Comparison of ENCODE assay signal across 7 mouse cellular contexts in genomic region chr9:4310706-4311105, GRCm38 (mm10). TPM values are rescaled to one million over a fixed set of nuclear protein-coding genes. Genes with fewer than 3 reads are reported as not detected.
DNase-seq lines count a peak whose midpoint lies in the region; ATAC-seq and TF ChIP-seq lines count a peak whose summit lies in the region.

No protein-coding gene starts in this region.

- H3K36me3 ChIP-seq in C2C12 (ENCODE audit: control insufficient read depth, insufficient read depth): no peaks in the 10 kb centered on the region
- no peaks in the 10 kb centered on the region for H3K36me3 ChIP-seq in forebrain, embryonic 16.5 days (ENCODE audit: control insufficient read depth, insufficient read depth)
- no peaks in the 10 kb centered on the region for H3K36me3 ChIP-seq in macrophage (ENCODE audit: inconsistent target)

- H3K4me3 ChIP-seq in C2C12 (ENCODE audit: insufficient read depth, poor library complexity, severe bottlenecking): peak overlapping the region; percentile 61
- H3K4me3 ChIP-seq in forebrain, embryonic 16.5 days (replicated peaks; ENCODE audit: low read length): peak overlapping the region; percentile 67
- peak overlapping the region; percentile 94 for H3K4me3 ChIP-seq in macrophage (ENCODE audit: inconsistent target)

- DNase-seq in A20 (ENCODE audit: low read depth, low spot score): peak; percentile 79
- DNase-seq in urinary bladder, postnatal 36 days (ENCODE audit: low spot score in 2 of 2): no peak
- no peak for DNase-seq in kidney, adult 9 months
- DNase-seq in spleen, adult 18-20 months: no peak

- peaks cover 13% of the 10 kb centered on the region for H3K4me1 ChIP-seq in forebrain, embryonic 16.5 days (replicated peaks; ENCODE audit: control insufficient read depth, insufficient read depth, low read length)

- 71% methylated on average over 3 of the region's 3 CpGs for WGBS in forebrain, embryonic 16.5 days
- WGBS in macrophage (ENCODE audit: missing documents): 7% methylated on average over 3 of the region's 3 CpGs

- H3K79me3 ChIP-seq in C2C12 (ENCODE audit: low read depth): peaks cover 25% of the 10 kb centered on the region

- H3K4me2 ChIP-seq in forebrain, embryonic 16.5 days (ENCODE audit: low read length): peak overlapping the region; percentile 59

- no peaks in the 10 kb centered on the region for H3K27me3 ChIP-seq in C2C12 (ENCODE audit: control insufficient read depth, insufficient read depth, insufficient read length)
- no peaks in the 10 kb centered on the region for H3K27me3 ChIP-seq in forebrain, embryonic 16.5 days (replicated peaks; ENCODE audit: control insufficient read depth, insufficient read depth, low read length)

- no peak overlapping the region for H3K27ac ChIP-seq in forebrain, embryonic 16.5 days (ENCODE audit: low read length)
- H3K27ac ChIP-seq in macrophage: peak overlapping the region; percentile 74

- H3K9ac ChIP-seq in forebrain, embryonic 16.5 days (replicated peaks; ENCODE audit: low read depth, low read length): peak overlapping the region; percentile 82

- no peak for ATAC-seq in forebrain, embryonic 16.5 days

- H3K79me2 ChIP-seq in C2C12 (ENCODE audit: control insufficient read depth, insufficient read depth) (peaks cover 44% of the 10 kb centered on the region), macrophage (ENCODE audit: inconsistent target) (peaks cover 27% of the 10 kb centered on the region)

- H3ac ChIP-seq in C2C12 (ENCODE audit: control insufficient read depth, insufficient read length, low read depth): no peak overlapping the region

- no peak for TF ChIP-seq CTCF in C2C12 (IDR thresholded peaks at IDR 0.05; ENCODE audit: control insufficient read depth, insufficient read depth, insufficient read length)

- no peaks in the 10 kb centered on the region for H3K9me3 ChIP-seq in forebrain, embryonic 16.5 days (ENCODE audit: control insufficient read depth, low read length)

TF ChIP-seq in C2C12, 6 proteins besides CTCF, POLR2A, EP300 and RAD21:
- TF ChIP-seq MYOG (IDR thresholded peaks at IDR 0.05; ENCODE audit: control insufficient read depth, extremely low read depth, insufficient read length): no peak
- no peak for TF ChIP-seq MAX (IDR thresholded peaks at IDR 0.05)
- TF ChIP-seq MYOD1 (IDR thresholded peaks at IDR 0.05; ENCODE audit: control insufficient read depth, insufficient read length, low read depth): no peak
- TF ChIP-seq CEBPB (IDR thresholded peaks at IDR 0.05; ENCODE audit: low read depth): no peak
- no peak for TF ChIP-seq FOSL1 (IDR thresholded peaks at IDR 0.05; ENCODE audit: insufficient read depth, low read length, poor library complexity, severe bottlenecking)
- no peak for TF ChIP-seq USF1 (IDR thresholded peaks at IDR 0.05; ENCODE audit: low read depth)

RNA-seq across cellular contexts. Expression of gene Kbtbd3, which starts 1.1 kb away (rescaled TPM):
- 0.76 TPM for polyA plus RNA-seq in C2C12 (2012; fragmentation: generic; extraction: Trizol)
- polyA plus RNA-seq in forebrain, embryonic 16.5 days (2015; fragmentation: Nextera tagmentation; extraction: Ambion mirVana): 9.5 and 9.9 TPM in 2 replicates
- 1 to 10 TPM in 16 of 26 experiments, under 1 TPM in 8, not detected in 2; 0.29 to 6.0 (median 2.2) TPM for total RNA-seq in macrophage (2018; cell fraction: chromatin; rRNA removed)
- total RNA-seq in macrophage (2018; cell fraction: cytosol; rRNA removed): 1 to 10 TPM in 23 of 26 experiments, under 1 TPM in 3; 0.57 to 2.9 (median 1.7) TPM
- 1 to 10 TPM in 21 of 26 experiments, under 1 TPM in 5; 0.32 to 8.3 (median 1.5) TPM for total RNA-seq in macrophage (2018; cell fraction: nucleus; rRNA removed)
- polyA plus RNA-seq in macrophage (2018): 1.6 to 3.0 TPM (median 2.5 TPM) in 3 replicates

RNA-seq across cellular contexts. Expression of gene Aasdhppt, which starts 1.4 kb away (rescaled TPM):
- polyA plus RNA-seq in C2C12 (2012; fragmentation: generic; extraction: Trizol) (7.9 TPM), macrophage (2018) (7.7 to 13.4 TPM (median 7.7 TPM) in 3 replicates)
- polyA plus RNA-seq in forebrain, embryonic 16.5 days (2015; fragmentation: Nextera tagmentation; extraction: Ambion mirVana): 35.7 and 40.8 TPM in 2 replicates
- 10 to 100 TPM in 3 of 26 experiments, 1 to 10 TPM in 23; 1.1 to 12.4 (median 4.5) TPM for total RNA-seq in macrophage (2018; cell fraction: chromatin; rRNA removed)
- total RNA-seq in macrophage (2018; cell fraction: cytosol; rRNA removed): 1 to 10 TPM; 4.0 to 9.5 (median 7.2) TPM
- 10 to 100 TPM in 4 of 26 experiments, 1 to 10 TPM in 22; 2.8 to 16.4 (median 4.4) TPM for total RNA-seq in macrophage (2018; cell fraction: nucleus; rRNA removed)
